Mouse (Mus musculus) layer of hippocampus, adult 2 months (tissue): ENCODE data around the gene Il20. TPM values are rescaled to one million over a fixed set of nuclear protein-coding genes. Genes with fewer than 3 reads are reported as not detected.

Experiments
- DNase-seq, 2 experiments: peaks; one replicate each; pipeline ENCODE4 v3.0.0; 2022; ENCODE audit warnings: low spot score in 2 of 2
- H3K27ac ChIP-seq: fragments of 200-600 bp; 2 replicates; pipeline ENCODE4 v1.8.1; 2022
- H3K4me3 ChIP-seq: fragments of 200-600 bp; 2 replicates; pipeline ENCODE4 v1.8.1; 2022; ENCODE audit warnings: mild to moderate bottlenecking
- CTCF ChIP-seq: fragments of 200-600 bp; conservative IDR thresholded peaks from 2 replicates; pipeline ENCODE4 v1.8.1; 2022; ENCODE audit warnings: antibody characterized with exemption, mild to moderate bottlenecking, moderate library complexity
- long read RNA-seq, 2 experiments: library from polyadenylated mRNA; stranded (forward); transcript quantifications; one replicate each; pipeline ENCODE4 v2.0.0; 2021; ENCODE audit warnings: borderline mapping rate in 2 of 2
- total RNA-seq, 2 experiments: library from RNA; stranded (reverse); gene quantifications; 2 replicates each; pipeline ENCODE4 v1.2.3; 2021

Gene Il20
- total RNA-seq = not detected
- long read RNA-seq, experiment 1 = 0 reads
- long read RNA-seq, experiment 2 = 0 reads

- Histone ChIP-seq H3K4me3 (no peak within 1 kb of the TSS), H3K27ac (no peak within 1 kb of the TSS)
- DNase-seq = no peak
- no peak for TF ChIP-seq CTCF
Measured at GRCm38 (mm10) chr1:130911401-130912010, at the start of gene Il20. Il20 (minus strand) TSS chr1:130911451.

- no peak overlapping the region for H3K4me3 ChIP-seq
- no peak for DNase-seq
- H3K27ac ChIP-seq = no peak overlapping the region
- TF ChIP-seq CTCF = no peak
Measured at GRCm38 (mm10) chr1:130946920-130947319, 35.7 kb upstream of the Il20 start.

GRCm38 (mm10) chr1:130941801-130942200 lies 30.6 kb upstream of the Il20 start:
- no peak for DNase-seq
- Histone ChIP-seq H3K4me3 (no peak overlapping the region), H3K27ac (no peak overlapping the region)
- no peak for TF ChIP-seq CTCF

- Histone ChIP-seq H3K27ac (no peak within 1 kb of the TSS), H3K4me3 (no peak within 1 kb of the TSS)
- no peak for TF ChIP-seq CTCF
- DNase-seq = no peak
Measured at GRCm38 (mm10) chr1:130940065-130940687, 28.9 kb upstream of the Il20 start, which contains the start of gene Il19. Il19 (minus strand) TSS chr1:130940115.

- TF ChIP-seq CTCF = no peak
Measured at GRCm38 (mm10) chr1:130938192-130938591, 26.9 kb upstream of the Il20 start.

GRCm38 (mm10) chr1:130937170-130937569 lies 25.9 kb upstream of the Il20 start:
- TF ChIP-seq CTCF = no peak
- DNase-seq = no peak
- no peak overlapping the region for H3K27ac ChIP-seq

More at GRCm38 (mm10) chr1:130938192-130938591, 26.9 kb upstream of the Il20 start:
- Histone ChIP-seq H3K4me3 (no peak overlapping the region), H3K27ac (no peak overlapping the region)
- DNase-seq = no peak

GRCm38 (mm10) chr1:130936351-130936750 lies 25.1 kb upstream of the Il20 start:
- no peak for DNase-seq
- Histone ChIP-seq H3K27ac (no peak overlapping the region), H3K4me3 (no peak overlapping the region)
- no peak for TF ChIP-seq CTCF

More at GRCm38 (mm10) chr1:130937170-130937569, 25.9 kb upstream of the Il20 start:
- H3K4me3 ChIP-seq = no peak overlapping the region

- no peak overlapping the region for H3K4me3 ChIP-seq
- no peak for DNase-seq
- TF ChIP-seq CTCF = peak; percentile 42
- no peak overlapping the region for H3K27ac ChIP-seq
Measured at GRCm38 (mm10) chr1:130926484-130926883, 15.2 kb upstream of the Il20 start.

GRCm38 (mm10) chr1:130918323-130918980 lies 7.2 kb upstream of the Il20 start:
- Histone ChIP-seq H3K4me3 (no peak overlapping the region), H3K27ac (no peak overlapping the region)
- no peak for DNase-seq
- no peak for TF ChIP-seq CTCF

GRCm38 (mm10) chr1:130902505-130902904 lies 8.7 kb downstream of the Il20 start:
- no peak for DNase-seq
- no peak for TF ChIP-seq CTCF
- H3K4me3 ChIP-seq = no peak overlapping the region
- no peak overlapping the region for H3K27ac ChIP-seq

- Histone ChIP-seq H3K4me3 (no peak overlapping the region), H3K27ac (no peak overlapping the region)
- DNase-seq = no peak
- TF ChIP-seq CTCF = no peak
Measured at GRCm38 (mm10) chr1:130894468-130894867, 16.8 kb downstream of the Il20 start.

- TF ChIP-seq CTCF = no peak
- Histone ChIP-seq H3K27ac (no peak overlapping the region), H3K4me3 (no peak overlapping the region)
- no peak for DNase-seq
Measured at GRCm38 (mm10) chr1:130893329-130894040, 17.8 kb downstream of the Il20 start.

GRCm38 (mm10) chr1:130892446-130892845 lies 18.8 kb downstream of the Il20 start:
- Histone ChIP-seq H3K27ac (no peak overlapping the region), H3K4me3 (no peak overlapping the region)
- no peak for DNase-seq
- TF ChIP-seq CTCF = no peak
